Mouse (Mus musculus): Measurements from ENCODE around the gene Sept4.

Sept4 gene

GRCm38 (mm10) chr11:87578963-87579601 lies 10.4 kb downstream of the Sept4 start:
- DNase-seq (ENCODE audit: low spot score), result peak; percentile 26

GRCm38 (mm10) chr11:87579713-87580112 lies 11.0 kb downstream of the Sept4 start:
- DNase-seq (ENCODE audit: low spot score), result no peak

GRCm38 (mm10) chr11:87580543-87581085 lies 11.9 kb downstream of the Sept4 start:
- DNase-seq (ENCODE audit: low spot score), result no peak

DNA sequence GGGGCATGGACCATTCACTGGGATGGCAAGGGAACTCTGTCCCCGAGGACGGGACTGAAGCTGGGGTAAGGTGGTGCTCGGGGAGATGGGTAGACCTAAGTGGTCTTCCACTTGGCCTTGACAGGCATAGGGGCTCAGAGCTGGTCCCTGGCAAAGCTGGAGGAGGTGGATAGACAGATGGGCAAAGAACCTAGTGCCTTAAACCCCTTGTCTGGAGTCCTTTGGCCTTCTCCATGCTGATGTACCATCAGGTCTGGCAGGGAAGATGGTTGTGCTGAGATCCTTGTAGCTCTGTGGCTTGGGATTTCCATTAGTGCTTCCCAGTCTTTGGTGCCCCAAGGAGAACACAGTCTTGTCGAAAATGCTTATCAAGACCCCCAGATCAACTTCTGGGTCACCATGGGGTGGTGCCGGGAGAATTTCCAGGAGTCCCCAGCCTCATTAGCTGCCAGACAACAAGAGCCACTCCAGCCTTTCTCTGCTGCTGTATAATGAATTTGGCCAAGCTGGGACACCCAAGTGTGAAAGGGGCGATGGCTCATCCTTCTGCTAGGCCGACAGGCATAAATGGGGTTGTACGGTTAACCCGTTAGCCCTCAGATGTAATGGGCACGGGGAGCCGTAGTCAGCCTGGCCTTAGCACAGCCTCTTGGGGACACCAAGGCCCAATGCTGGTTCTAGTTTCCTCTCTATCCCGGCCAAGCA lies 12.6 kb downstream of the Sept4 start:
- no peak for DNase-seq (ENCODE audit: low spot score)

DNA sequence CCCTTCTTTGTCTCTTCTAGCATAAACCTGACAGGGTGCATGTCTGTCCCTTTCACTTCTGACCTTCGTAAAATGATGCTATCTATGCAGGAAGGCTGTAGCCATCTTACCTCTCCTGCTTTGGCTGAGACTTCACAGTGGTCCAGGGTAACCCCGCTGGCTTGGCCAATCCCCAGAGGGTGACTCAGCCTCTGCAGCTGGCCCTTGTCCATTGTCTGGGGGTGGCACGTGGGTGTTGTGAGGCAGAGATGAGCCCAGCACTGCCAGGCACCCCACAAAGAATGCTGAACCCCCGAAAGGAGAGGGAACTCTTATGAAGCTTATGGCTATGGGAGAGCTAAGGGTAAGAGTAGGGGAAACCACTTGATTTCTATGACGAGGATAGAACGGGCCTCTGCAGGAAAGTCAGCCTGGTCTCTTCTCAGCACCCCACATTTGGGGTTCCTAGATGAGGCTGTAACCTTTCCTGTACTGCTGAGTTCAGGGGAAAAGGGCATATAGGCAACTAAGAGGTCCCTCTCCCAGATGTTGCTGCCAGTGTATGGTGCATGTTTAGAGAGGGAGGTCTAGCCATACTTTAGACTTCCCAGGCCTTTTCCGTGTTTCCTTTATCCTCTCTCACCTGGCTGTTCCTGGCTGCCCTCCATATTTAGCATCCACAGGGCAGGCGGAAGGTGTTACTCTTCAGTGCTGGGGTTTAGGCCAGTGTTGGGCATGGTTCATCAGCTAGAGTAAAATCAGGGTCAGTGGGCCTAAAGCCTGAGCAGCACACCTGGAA lies 13.4 kb downstream of the Sept4 start:
- DNase-seq (ENCODE audit: low spot score), result no peak

- no peak for DNase-seq (ENCODE audit: low spot score)
Observed at GRCm38 (mm10) chr11:87583291-87584034, 14.8 kb downstream of the Sept4 start.

- DNase-seq (ENCODE audit: low spot score), result no peak
Observed at GRCm38 (mm10) chr11:87584711-87585505, 16.2 kb downstream of the Sept4 start.

DNA sequence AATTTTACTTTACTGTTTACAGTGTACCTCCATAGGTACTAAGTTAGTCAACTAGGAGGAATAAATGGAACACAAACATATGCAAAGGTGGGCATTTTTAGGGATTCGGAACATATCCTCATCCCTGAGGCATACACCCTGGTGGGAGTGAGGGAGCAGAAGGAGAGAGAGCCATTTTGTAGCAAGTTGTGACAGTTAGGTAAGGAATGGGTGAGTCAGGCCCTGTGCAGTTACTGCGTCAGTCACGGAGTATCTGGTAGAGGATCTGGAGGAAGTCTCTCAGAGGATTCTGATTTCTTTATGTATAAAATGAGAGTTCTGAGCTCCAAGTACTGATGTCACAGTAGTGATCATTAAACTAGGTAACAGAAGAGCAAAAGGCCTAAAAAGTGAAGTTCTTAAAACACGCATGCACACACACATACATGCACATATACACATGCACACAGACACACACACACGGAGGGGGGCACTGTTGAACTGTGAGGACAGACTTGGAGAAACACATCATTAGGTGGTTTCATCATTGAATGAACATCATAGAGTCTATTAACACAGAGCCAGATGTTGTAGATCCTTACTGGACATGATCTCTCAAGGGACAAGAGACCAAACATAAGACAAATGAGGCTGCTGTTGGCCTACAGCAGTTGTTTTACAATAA lies 18.6 kb downstream of the Sept4 start:
- no peak for DNase-seq (ENCODE audit: low spot score)

DNA sequence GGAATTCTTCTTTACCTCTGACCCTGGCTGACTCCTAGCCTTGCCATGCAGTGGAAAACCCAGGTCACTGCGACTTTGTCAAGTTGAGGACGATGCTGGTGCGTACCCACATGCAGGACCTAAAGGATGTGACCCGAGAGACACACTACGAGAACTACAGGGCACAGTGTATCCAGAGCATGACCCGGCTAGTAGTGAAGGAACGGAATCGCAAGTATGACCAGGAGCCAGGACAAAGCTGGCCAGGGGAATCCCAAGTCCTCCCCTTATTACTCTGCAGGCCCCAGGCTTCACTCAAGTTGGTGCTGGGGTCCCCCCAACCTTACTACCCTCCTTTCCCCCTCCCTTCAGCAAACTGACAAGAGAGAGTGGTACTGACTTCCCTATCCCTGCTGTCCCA lies 20.9 kb downstream of the Sept4 start:
- no peak for DNase-seq (ENCODE audit: low spot score)

DNA sequence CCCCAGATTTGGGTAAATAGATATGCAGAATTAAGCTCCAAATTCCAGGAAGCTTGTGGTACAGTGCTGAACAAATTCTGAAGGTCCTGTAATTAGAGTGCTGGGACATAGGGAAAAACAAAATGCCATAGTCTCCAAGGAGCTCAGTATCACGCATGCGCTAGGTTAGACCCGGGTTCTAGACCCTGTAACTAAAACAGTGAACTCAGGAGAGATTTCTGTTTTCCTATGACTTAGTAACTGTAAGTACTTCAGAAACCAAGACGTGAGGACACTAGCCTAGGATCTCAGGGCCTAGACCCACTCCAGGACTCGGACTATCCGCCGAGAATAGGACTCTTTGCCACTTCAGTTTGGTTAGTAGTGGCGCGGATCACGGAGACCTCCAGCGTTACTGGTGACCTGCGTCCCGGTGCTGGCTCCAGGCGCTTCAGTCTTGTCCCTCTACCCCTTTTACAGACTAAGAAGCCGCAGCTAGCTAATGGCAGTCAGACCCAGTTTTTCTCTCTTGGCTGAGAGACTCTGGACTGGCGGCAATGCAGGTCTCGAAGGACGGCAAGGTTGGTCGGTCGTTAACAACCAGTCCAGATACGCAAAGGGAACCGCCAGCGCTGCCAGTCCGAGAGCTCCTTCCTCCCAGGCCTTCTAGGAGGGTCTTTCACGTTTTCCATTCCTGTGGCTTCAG lies 22.3 kb downstream of the Sept4 start:
- DNase-seq (ENCODE audit: low spot score), result peak; percentile 41

GRCm38 (mm10) chr11:87591526-87592353 lies 23.0 kb downstream of the Sept4 start, which contains the start of gene Mtmr4:
TSS of gene Mtmr4 (plus strand) at chr11:87592162.
- DNase-seq (ENCODE audit: low spot score), result peak; percentile 99

- DNase-seq (ENCODE audit: low spot score), result no peak
Observed at GRCm38 (mm10) chr11:87592354-87592695, 23.6 kb downstream of the Sept4 start.

DNA sequence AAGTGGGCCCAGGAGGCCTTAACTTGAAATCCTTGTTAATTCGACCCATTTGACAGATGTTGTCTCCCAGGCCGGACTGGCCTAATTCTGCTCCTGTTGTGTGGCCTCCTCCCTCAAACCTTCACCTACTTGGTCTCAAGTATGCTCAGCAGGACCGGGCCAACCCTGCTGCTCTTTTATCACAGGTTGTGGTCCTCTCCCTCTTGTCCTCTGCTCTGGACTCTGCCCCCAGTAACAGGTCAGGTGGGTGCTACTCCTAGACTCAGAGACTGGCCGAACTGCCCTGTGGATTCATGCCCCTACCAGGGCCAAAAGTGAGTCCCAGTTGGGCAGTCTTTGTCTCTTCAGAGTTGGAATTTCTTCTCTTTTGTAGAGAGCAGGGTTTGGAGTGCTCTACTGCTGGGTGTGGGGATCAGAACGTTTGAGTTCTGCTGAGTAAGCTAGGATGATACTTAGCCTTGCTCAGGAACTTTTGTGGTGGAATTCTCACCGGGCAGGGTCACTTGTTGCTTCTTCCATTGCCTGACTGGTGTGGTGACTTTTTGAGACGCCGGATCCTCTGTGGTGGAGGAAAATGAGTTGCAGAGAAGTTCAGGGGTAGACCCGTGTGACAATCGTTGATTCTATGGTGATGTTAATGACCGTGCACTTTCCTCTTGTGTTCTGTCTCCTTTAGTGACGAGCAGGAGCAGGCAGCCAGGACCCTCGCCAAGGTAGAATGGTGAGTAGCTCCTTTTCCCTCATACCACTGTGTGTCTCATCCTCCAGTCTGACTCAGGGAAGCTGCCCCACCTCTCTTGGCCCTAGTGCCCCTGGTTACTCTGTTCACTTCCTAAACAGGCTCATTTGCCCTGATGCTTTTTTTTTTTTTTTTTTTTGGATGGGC lies 24.3 kb downstream of the Sept4 start:
- no peak for DNase-seq (ENCODE audit: low spot score)

DNA sequence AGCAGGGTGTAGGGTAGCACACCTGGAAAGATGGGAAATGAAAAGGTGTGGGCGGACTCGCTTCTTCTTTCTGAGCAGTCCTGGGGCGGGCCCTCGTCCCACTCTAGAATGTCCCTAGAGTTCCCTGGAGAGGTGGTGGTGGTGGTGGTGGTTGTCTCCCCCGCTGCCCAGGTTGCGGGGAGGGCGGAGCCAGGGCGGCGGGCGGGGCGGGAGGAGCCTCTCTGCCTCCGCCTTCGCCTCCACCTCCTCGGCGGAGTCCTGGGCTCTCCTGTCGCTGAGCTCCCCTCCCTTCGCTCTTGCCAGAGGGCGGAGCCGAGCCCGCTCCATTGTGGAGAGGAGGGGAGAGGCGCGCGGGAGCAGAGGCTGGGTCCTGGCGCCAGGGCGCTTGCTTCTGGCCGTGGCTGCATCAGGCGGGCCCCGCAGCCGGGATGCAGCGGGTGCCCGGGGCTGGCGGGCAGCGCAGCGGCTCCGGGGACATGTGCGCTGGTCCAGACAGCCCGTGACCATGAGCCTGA lies 26.7 kb downstream of the Sept4 start:
- DNase-seq (ENCODE audit: low spot score), result peak; percentile 94

DNA sequence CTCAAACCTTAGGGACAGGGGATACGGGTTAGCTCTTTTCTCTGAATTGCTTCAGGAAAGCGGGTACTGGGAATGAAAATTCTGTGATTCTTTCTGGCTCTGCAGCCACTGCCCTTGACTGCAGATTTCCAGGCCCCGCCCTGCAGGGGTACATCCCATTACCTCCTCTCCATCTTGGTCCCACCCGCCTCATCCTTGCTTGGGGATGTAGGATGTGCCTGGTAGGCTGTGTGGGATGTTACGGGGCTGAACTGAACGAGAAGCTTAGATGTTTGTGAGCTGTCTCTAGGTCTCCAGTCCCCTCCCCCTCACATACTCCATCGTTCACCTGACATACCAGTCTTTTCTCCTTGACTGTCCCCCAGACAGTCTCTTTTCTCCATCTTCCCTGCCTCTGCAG lies 27.3 kb downstream of the Sept4 start:
- peak; percentile 30 for DNase-seq (ENCODE audit: low spot score)

GRCm38 (mm10) chr11:87596492-87596891 lies 27.8 kb downstream of the Sept4 start:
- peak; percentile 27 for DNase-seq (ENCODE audit: low spot score)

GRCm38 (mm10) chr11:87597061-87597460 lies 28.4 kb downstream of the Sept4 start:
- no peak for DNase-seq (ENCODE audit: low spot score)
